Mouse (Mus musculus): ENCODE results near the gene C130026I21Rik. TPM values are rescaled to one million over a fixed set of nuclear protein-coding genes. Genes with fewer than 3 reads are reported as not detected.

C130026I21Rik gene
- total RNA-seq, 1 experiment from 2014 or later, result 7.4 TPM

DNA sequence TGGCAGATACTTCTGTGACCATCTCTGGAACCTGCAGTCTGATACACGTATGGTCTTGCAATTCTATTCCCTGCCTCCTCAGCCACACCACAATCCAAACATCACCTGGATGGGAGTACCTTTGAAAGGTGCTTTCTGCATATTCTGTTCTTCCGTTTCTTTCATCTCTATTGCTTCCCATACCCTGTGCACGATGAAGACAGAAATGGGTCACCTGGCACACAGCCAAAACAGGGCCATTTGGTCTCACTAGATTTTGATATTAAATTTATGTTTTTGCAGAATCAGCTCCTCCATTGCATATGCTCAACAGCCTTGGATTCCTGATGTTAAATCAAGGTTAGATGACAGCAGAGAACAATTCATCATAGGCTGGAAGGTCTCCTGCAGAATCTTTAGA, 318.8 kb downstream of the C130026I21Rik start:
- no peak for ATAC-seq (replicated peaks; ENCODE audit: low read depth, poor library complexity, severe bottlenecking)

DNA sequence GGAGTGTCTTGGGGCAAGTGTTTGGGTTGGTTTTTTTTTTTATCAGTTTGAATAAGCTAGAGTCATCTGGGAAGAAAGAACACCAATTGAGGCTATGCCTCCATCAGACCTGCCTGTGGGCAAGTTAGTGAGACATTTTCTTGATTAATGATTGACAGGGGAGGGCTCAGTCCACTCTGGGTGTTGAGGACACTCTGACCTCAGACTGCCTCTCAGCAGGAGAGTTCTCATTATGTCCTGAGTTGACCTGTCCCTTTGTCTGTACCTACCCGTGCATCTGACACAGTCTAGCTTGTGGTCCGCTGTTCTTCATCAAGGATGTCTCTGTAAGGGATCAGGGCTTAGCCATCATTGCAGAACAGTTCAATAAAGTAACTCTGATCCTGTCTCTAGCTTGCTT, 323.0 kb downstream of the C130026I21Rik start:
- no peak for ATAC-seq (replicated peaks; ENCODE audit: low read depth, poor library complexity, severe bottlenecking)

DNA sequence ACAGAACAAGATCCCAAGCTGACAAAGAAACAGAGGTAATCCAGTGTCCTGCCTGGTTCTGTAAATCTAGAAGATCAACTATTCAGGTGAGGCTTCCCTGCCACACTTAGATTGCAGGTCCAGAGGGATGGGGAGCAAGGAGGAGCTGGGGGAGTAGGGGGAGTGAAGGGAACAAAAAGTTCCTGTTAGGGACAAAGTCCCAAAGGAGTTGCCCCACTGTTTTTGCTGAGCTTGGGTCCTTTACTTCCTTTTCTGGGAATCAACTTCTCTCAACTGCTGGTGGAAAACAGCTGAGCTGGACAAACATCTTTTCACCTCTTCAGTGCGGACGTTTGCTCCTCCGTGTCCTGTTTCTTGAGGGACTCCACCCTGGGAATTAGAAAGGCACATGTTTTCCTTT, 324.4 kb downstream of the C130026I21Rik start:
- no peak for ATAC-seq (replicated peaks; ENCODE audit: low read depth, poor library complexity, severe bottlenecking)

DNA sequence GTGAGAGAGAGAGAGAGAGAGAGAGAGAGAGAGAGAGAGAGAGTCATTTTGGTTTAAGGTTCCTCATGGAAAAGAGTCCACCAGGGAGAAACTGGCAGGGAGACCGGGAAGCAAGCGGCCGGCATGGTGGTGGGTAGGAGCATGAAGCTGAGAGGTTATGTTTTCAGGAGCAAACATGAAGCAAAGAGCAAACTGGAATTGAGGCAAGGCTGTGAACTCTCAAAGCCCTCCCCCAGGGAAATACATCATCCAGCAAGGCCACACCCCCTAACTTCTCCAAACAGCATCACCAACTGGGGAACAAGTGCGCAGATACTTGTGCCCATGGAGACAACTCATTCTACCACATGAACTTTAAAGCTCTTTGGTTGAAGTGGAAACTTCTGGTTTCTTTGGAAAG, 326.8 kb downstream of the C130026I21Rik start:
- ATAC-seq (replicated peaks; ENCODE audit: low read depth, poor library complexity, severe bottlenecking), result no peak

Other genes with a start within 250 kb of the C130026I21Rik start
- not detected in 2 replicates for gene Gm10553, start 170.4 kb downstream of the C130026I21Rik start, total RNA-seq (2017)
- 5.4 and 6.6 TPM in 2 replicates for gene A530032D15Rik, start 160.7 kb downstream of the C130026I21Rik start, total RNA-seq (2017)

Data from common myeloid progenitor, adult 5-6 weeks (primary cell).